Mouse (Mus musculus): ENCODE measurements around the gene Tra2b. TPM values are rescaled to one million over a fixed set of nuclear protein-coding genes. Genes with fewer than 3 reads are reported as not detected.

Gene Tra2b
- total and polyA plus RNA-seq, 2 experiments, result 12.8 to 53.4 TPM

GRCm38 (mm10) chr16:22270491-22270890 is 4.7 kb upstream of the Tra2b start:
- Histone ChIP-seq H3K36me3 (ENCODE audit: control insufficient read depth, insufficient read depth, low read length) (no peaks in the 10 kb centered on the region), H3K4me3 (ENCODE audit: insufficient read depth, low read depth, low read length) (no peak overlapping the region), H3K9ac (ENCODE audit: low read depth, low read length) (no peak overlapping the region), H3K79me2 (ENCODE audit: control insufficient read depth, insufficient read depth, low read length) (no peaks in the 10 kb centered on the region; the same call in 1 of the 2 replicates), H3K27ac (replicated peaks; ENCODE audit: insufficient read depth, low read depth, low read length) (no peak overlapping the region), H3K4me1 (ENCODE audit: control insufficient read depth, insufficient read depth, low read length) (0 out of 2 replicates have a peak, but pooled peaks cover 3% of the 10 kb centered on the region), H3K27me3 (ENCODE audit: control insufficient read depth, insufficient read depth, low read length) (no peaks in the 10 kb centered on the region)
- TF ChIP-seq CTCF (IDR thresholded peaks at IDR 0.05; ENCODE audit: low read depth, low read length) (no peak), POLR2A (IDR thresholded peaks at IDR 0.05; ENCODE audit: extremely low read depth, insufficient read depth, low read length) (no peak)
- 78% methylated on average over 3 of the region's 3 CpGs for WGBS
- DNase-seq (ENCODE audit: extremely low read depth, low read depth, low spot score), result no peak

GRCm38 (mm10) chr16:22266384-22266783 is 579 bp upstream of the Tra2b start:
- no peak overlapping the region for H3K4me3 ChIP-seq (ENCODE audit: insufficient read depth, low read depth, low read length)
- peaks cover 6% of the 10 kb centered on the region; the same call in 1 of the 2 replicates for H3K79me2 ChIP-seq (ENCODE audit: control insufficient read depth, insufficient read depth, low read length)
- no peaks in the 10 kb centered on the region for H3K36me3 ChIP-seq (ENCODE audit: control insufficient read depth, insufficient read depth, low read length)
- H3K27ac ChIP-seq (replicated peaks; ENCODE audit: insufficient read depth, low read depth, low read length), result no peak overlapping the region; the same call in 1 of the 2 replicates
- no peaks in the 10 kb centered on the region for H3K27me3 ChIP-seq (ENCODE audit: control insufficient read depth, insufficient read depth, low read length)
- 37% methylated on average over 8 of the region's 8 CpGs for WGBS
- H3K4me1 ChIP-seq (ENCODE audit: control insufficient read depth, insufficient read depth, low read length), result peaks cover 7% of the 10 kb centered on the region; the same call in 1 of the 2 replicates
- H3K9ac ChIP-seq (ENCODE audit: low read depth, low read length), result no peak overlapping the region
- no peak for DNase-seq (ENCODE audit: extremely low read depth, low read depth, low spot score)
- TF ChIP-seq CTCF (IDR thresholded peaks at IDR 0.05; ENCODE audit: low read depth, low read length) (no peak), POLR2A (IDR thresholded peaks at IDR 0.05; ENCODE audit: extremely low read depth, insufficient read depth, low read length) (no peak)

GRCm38 (mm10) chr16:22264962-22265848 is 600 bp downstream of the Tra2b start:
- Histone ChIP-seq H3K79me2 (ENCODE audit: control insufficient read depth, insufficient read depth, low read length) (peaks cover 6% of the 10 kb centered on the region; the same call in 1 of the 2 replicates), H3K27me3 (ENCODE audit: control insufficient read depth, insufficient read depth, low read length) (no peaks in the 10 kb centered on the region), H3K4me3 (ENCODE audit: insufficient read depth, low read depth, low read length) (peak overlapping the region; percentile 92), H3K36me3 (ENCODE audit: control insufficient read depth, insufficient read depth, low read length) (no peaks in the 10 kb centered on the region), H3K9ac (ENCODE audit: low read depth, low read length) (peak overlapping the region; percentile 89), H3K4me1 (ENCODE audit: control insufficient read depth, insufficient read depth, low read length) (peaks cover 13% of the 10 kb centered on the region), H3K27ac (replicated peaks; ENCODE audit: insufficient read depth, low read depth, low read length) (peak overlapping the region; percentile 80)
- under 1% methylated on average over 74 of the region's 81 CpGs for WGBS
- TF ChIP-seq CTCF (IDR thresholded peaks at IDR 0.05; ENCODE audit: low read depth, low read length) (no peak), POLR2A (IDR thresholded peaks at IDR 0.05; ENCODE audit: extremely low read depth, insufficient read depth, low read length) (no peak)
- peak; percentile 53 for DNase-seq (ENCODE audit: extremely low read depth, low read depth, low spot score)

GRCm38 (mm10) chr16:22264232-22264961 is 1.4 kb downstream of the Tra2b start:
- H3K27ac ChIP-seq (replicated peaks; ENCODE audit: insufficient read depth, low read depth, low read length), result peak overlapping the region; percentile 76
- 1% methylated on average over 16 of the region's 16 CpGs for WGBS
- DNase-seq (ENCODE audit: extremely low read depth, low read depth, low spot score), result peak; percentile 57

GRCm38 (mm10) chr16:22263124-22263523 is 2.7 kb downstream of the Tra2b start:
- no peaks in the 10 kb centered on the region for H3K27me3 ChIP-seq (ENCODE audit: control insufficient read depth, insufficient read depth, low read length)
- H3K36me3 ChIP-seq (ENCODE audit: control insufficient read depth, insufficient read depth, low read length), result peaks cover 2% of the 10 kb centered on the region; the same call in 1 of the 2 replicates
- TF ChIP-seq CTCF (IDR thresholded peaks at IDR 0.05; ENCODE audit: low read depth, low read length) (no peak), POLR2A (IDR thresholded peaks at IDR 0.05; ENCODE audit: extremely low read depth, insufficient read depth, low read length) (no peak)
- no peak overlapping the region for H3K4me3 ChIP-seq (ENCODE audit: insufficient read depth, low read depth, low read length)
- H3K27ac ChIP-seq (replicated peaks; ENCODE audit: insufficient read depth, low read depth, low read length), result peak overlapping the region; percentile 46; the same call in 1 of the 2 replicates
- no peak overlapping the region for H3K9ac ChIP-seq (ENCODE audit: low read depth, low read length)
- H3K79me2 ChIP-seq (ENCODE audit: control insufficient read depth, insufficient read depth, low read length), result peaks cover 6% of the 10 kb centered on the region; the same call in 1 of the 2 replicates
- H3K4me1 ChIP-seq (ENCODE audit: control insufficient read depth, insufficient read depth, low read length), result peaks cover 13% of the 10 kb centered on the region
- DNase-seq (ENCODE audit: extremely low read depth, low read depth, low spot score), result peak; percentile 69

More at GRCm38 (mm10) chr16:22264232-22264961, 1.4 kb downstream of the Tra2b start:
- TF ChIP-seq POLR2A (IDR thresholded peaks at IDR 0.05; ENCODE audit: extremely low read depth, insufficient read depth, low read length) (no peak), CTCF (IDR thresholded peaks at IDR 0.05; ENCODE audit: low read depth, low read length) (no peak)
- Histone ChIP-seq H3K9ac (ENCODE audit: low read depth, low read length) (peak overlapping the region; percentile 89), H3K36me3 (ENCODE audit: control insufficient read depth, insufficient read depth, low read length) (no peaks in the 10 kb centered on the region), H3K4me3 (ENCODE audit: insufficient read depth, low read depth, low read length) (peak overlapping the region; percentile 92), H3K79me2 (ENCODE audit: control insufficient read depth, insufficient read depth, low read length) (peaks cover 6% of the 10 kb centered on the region; the same call in 1 of the 2 replicates), H3K27me3 (ENCODE audit: control insufficient read depth, insufficient read depth, low read length) (no peaks in the 10 kb centered on the region), H3K4me1 (ENCODE audit: control insufficient read depth, insufficient read depth, low read length) (peaks cover 13% of the 10 kb centered on the region)
